Mouse (Mus musculus): ENCODE data around the gene Cbx5. TPM values are rescaled to one million over a fixed set of nuclear protein-coding genes. Genes with fewer than 3 reads are reported as not detected.
A peak's percentile ranks its signal among the peaks of the same experiment; 100 is the strongest.
"Not testable (repeated sequence)": the region's sequence is repeated elsewhere in the genome, so short reads cannot be mapped to it uniquely, and the experiment has no call there.

Cbx5 gene
- polyA plus RNA-seq, 1 experiment, result 52.3 TPM

GRCm38 (mm10) chr15:103280817-103281464 lies 41.3 kb upstream of the Cbx5 start:
- TF ChIP-seq CTCF (IDR thresholded peaks at IDR 0.05; ENCODE audit: control insufficient read depth, insufficient read depth, insufficient read length), result peak; percentile 51
- TF ChIP-seq CEBPB (IDR thresholded peaks at IDR 0.05; ENCODE audit: low read depth), result peak; percentile 38
- TF ChIP-seq MYOD1 (IDR thresholded peaks at IDR 0.05; ENCODE audit: control insufficient read depth, insufficient read length, low read depth), result no peak
- Histone ChIP-seq H3K4me3 (ENCODE audit: insufficient read depth, poor library complexity, severe bottlenecking) (no peak overlapping the region), H3K79me2 (ENCODE audit: control insufficient read depth, insufficient read depth) (peaks cover 93% of the 10 kb centered on the region), H3K36me3 (ENCODE audit: control insufficient read depth, insufficient read depth) (no peaks in the 10 kb centered on the region), H3K79me3 (ENCODE audit: low read depth) (peaks cover 42% of the 10 kb centered on the region), H3K27me3 (ENCODE audit: control insufficient read depth, insufficient read depth, insufficient read length) (no peaks in the 10 kb centered on the region), H3ac (ENCODE audit: control insufficient read depth, insufficient read length, low read depth) (no peak overlapping the region)

- Histone ChIP-seq H3K4me3 (ENCODE audit: insufficient read depth, poor library complexity, severe bottlenecking) (no peak overlapping the region), H3K79me3 (ENCODE audit: low read depth) (peaks cover 52% of the 10 kb centered on the region), H3K79me2 (ENCODE audit: control insufficient read depth, insufficient read depth) (peaks cover 94% of the 10 kb centered on the region), H3K27me3 (ENCODE audit: control insufficient read depth, insufficient read depth, insufficient read length) (no peaks in the 10 kb centered on the region), H3K36me3 (ENCODE audit: control insufficient read depth, insufficient read depth) (no peaks in the 10 kb centered on the region), H3ac (ENCODE audit: control insufficient read depth, insufficient read length, low read depth) (no peak overlapping the region)
- TF ChIP-seq FOSL1 (IDR thresholded peaks at IDR 0.05; ENCODE audit: insufficient read depth, low read length, poor library complexity, severe bottlenecking) (no peak), CEBPB (IDR thresholded peaks at IDR 0.05; ENCODE audit: low read depth) (no peak), USF1 (IDR thresholded peaks at IDR 0.05; ENCODE audit: low read depth) (no peak), MYOG (IDR thresholded peaks at IDR 0.05; ENCODE audit: control insufficient read depth, extremely low read depth, insufficient read length) (no peak), CTCF (IDR thresholded peaks at IDR 0.05; ENCODE audit: control insufficient read depth, insufficient read depth, insufficient read length) (no peak), MAX (IDR thresholded peaks at IDR 0.05) (no peak), MYOD1 (IDR thresholded peaks at IDR 0.05; ENCODE audit: control insufficient read depth, insufficient read length, low read depth) (no peak)
Observed at GRCm38 (mm10) chr15:103279750-103280149, 40.1 kb upstream of the Cbx5 start.

- Histone ChIP-seq H3K79me3 (ENCODE audit: low read depth) (peaks cover 63% of the 10 kb centered on the region), H3K27me3 (ENCODE audit: control insufficient read depth, insufficient read depth, insufficient read length) (no peaks in the 10 kb centered on the region), H3ac (ENCODE audit: control insufficient read depth, insufficient read length, low read depth) (no peak overlapping the region), H3K4me3 (ENCODE audit: insufficient read depth, poor library complexity, severe bottlenecking) (no peak overlapping the region), H3K36me3 (ENCODE audit: control insufficient read depth, insufficient read depth) (no peaks in the 10 kb centered on the region), H3K79me2 (ENCODE audit: control insufficient read depth, insufficient read depth) (peaks cover 94% of the 10 kb centered on the region)
- TF ChIP-seq CEBPB (IDR thresholded peaks at IDR 0.05; ENCODE audit: low read depth) (no peak), USF1 (IDR thresholded peaks at IDR 0.05; ENCODE audit: low read depth) (no peak), MAX (IDR thresholded peaks at IDR 0.05) (no peak), CTCF (IDR thresholded peaks at IDR 0.05; ENCODE audit: control insufficient read depth, insufficient read depth, insufficient read length) (no peak), FOSL1 (IDR thresholded peaks at IDR 0.05; ENCODE audit: insufficient read depth, low read length, poor library complexity, severe bottlenecking) (no peak), MYOD1 (IDR thresholded peaks at IDR 0.05; ENCODE audit: control insufficient read depth, insufficient read length, low read depth) (no peak), MYOG (IDR thresholded peaks at IDR 0.05; ENCODE audit: control insufficient read depth, extremely low read depth, insufficient read length) (no peak)
Observed at GRCm38 (mm10) chr15:103277949-103278348, 38.3 kb upstream of the Cbx5 start.

GRCm38 (mm10) chr15:103275943-103276342 lies 36.3 kb upstream of the Cbx5 start:
- not testable (repeated sequence) for H3K4me3 ChIP-seq (ENCODE audit: insufficient read depth, poor library complexity, severe bottlenecking); H3ac ChIP-seq (ENCODE audit: control insufficient read depth, insufficient read length, low read depth); H3K27me3 ChIP-seq (ENCODE audit: control insufficient read depth, insufficient read depth, insufficient read length); H3K36me3 ChIP-seq (ENCODE audit: control insufficient read depth, insufficient read depth)
- H3K79me3 ChIP-seq (ENCODE audit: low read depth), result peaks cover 53% of the 10 kb centered on the region
- peaks cover 79% of the 10 kb centered on the region for H3K79me2 ChIP-seq (ENCODE audit: control insufficient read depth, insufficient read depth)

GRCm38 (mm10) chr15:103272419-103273279 lies 33.0 kb upstream of the Cbx5 start, which contains the start of gene Copz1:
Gene Copz1, plus strand, starts transcription at chr15:103272714.
- TF ChIP-seq FOSL1 (IDR thresholded peaks at IDR 0.05; ENCODE audit: insufficient read depth, low read length, poor library complexity, severe bottlenecking) (no peak), USF1 (IDR thresholded peaks at IDR 0.05; ENCODE audit: low read depth) (peak; percentile 99)
- Histone ChIP-seq H3ac (ENCODE audit: control insufficient read depth, insufficient read length, low read depth) (peak within 1 kb of the TSS; percentile 77), H3K27me3 (ENCODE audit: control insufficient read depth, insufficient read depth, insufficient read length) (no peaks in the 10 kb centered on the region), H3K79me3 (ENCODE audit: low read depth) (peaks cover 33% of the 10 kb centered on the region), H3K4me3 (ENCODE audit: insufficient read depth, poor library complexity, severe bottlenecking) (peak within 1 kb of the TSS; percentile 80), H3K36me3 (ENCODE audit: control insufficient read depth, insufficient read depth) (no peaks in the 10 kb centered on the region), H3K79me2 (ENCODE audit: control insufficient read depth, insufficient read depth) (peaks cover 49% of the 10 kb centered on the region)

- peaks cover 12% of the 10 kb centered on the region for H3K79me2 ChIP-seq (ENCODE audit: control insufficient read depth, insufficient read depth)
- no peak overlapping the region for H3K4me3 ChIP-seq (ENCODE audit: insufficient read depth, poor library complexity, severe bottlenecking)
- H3ac ChIP-seq (ENCODE audit: control insufficient read depth, insufficient read length, low read depth), result no peak overlapping the region
- no peaks in the 10 kb centered on the region for H3K27me3 ChIP-seq (ENCODE audit: control insufficient read depth, insufficient read depth, insufficient read length)
- TF ChIP-seq FOSL1 (IDR thresholded peaks at IDR 0.05; ENCODE audit: insufficient read depth, low read length, poor library complexity, severe bottlenecking), result no peak
- TF ChIP-seq MAX (IDR thresholded peaks at IDR 0.05), result no peak
- no peak for TF ChIP-seq CEBPB (IDR thresholded peaks at IDR 0.05; ENCODE audit: low read depth)
- TF ChIP-seq MYOD1 (IDR thresholded peaks at IDR 0.05; ENCODE audit: control insufficient read depth, insufficient read length, low read depth), result no peak
- TF ChIP-seq CTCF (IDR thresholded peaks at IDR 0.05; ENCODE audit: control insufficient read depth, insufficient read depth, insufficient read length), result no peak
- no peak for TF ChIP-seq MYOG (IDR thresholded peaks at IDR 0.05; ENCODE audit: control insufficient read depth, extremely low read depth, insufficient read length)
- TF ChIP-seq USF1 (IDR thresholded peaks at IDR 0.05; ENCODE audit: low read depth), result no peak
- H3K36me3 ChIP-seq (ENCODE audit: control insufficient read depth, insufficient read depth), result no peaks in the 10 kb centered on the region
- peaks cover 10% of the 10 kb centered on the region for H3K79me3 ChIP-seq (ENCODE audit: low read depth)
Observed at GRCm38 (mm10) chr15:103268903-103269302, 29.3 kb upstream of the Cbx5 start.

Data from C2C12 (cell line).